Mouse (Mus musculus): ENCODE results near the gene Dazap1. TPM values are rescaled to one million over a fixed set of nuclear protein-coding genes. Genes with fewer than 3 reads are reported as not detected.

The Dazap1 gene
- polyA plus RNA-seq, 1 experiment, result 103 TPM

DNA sequence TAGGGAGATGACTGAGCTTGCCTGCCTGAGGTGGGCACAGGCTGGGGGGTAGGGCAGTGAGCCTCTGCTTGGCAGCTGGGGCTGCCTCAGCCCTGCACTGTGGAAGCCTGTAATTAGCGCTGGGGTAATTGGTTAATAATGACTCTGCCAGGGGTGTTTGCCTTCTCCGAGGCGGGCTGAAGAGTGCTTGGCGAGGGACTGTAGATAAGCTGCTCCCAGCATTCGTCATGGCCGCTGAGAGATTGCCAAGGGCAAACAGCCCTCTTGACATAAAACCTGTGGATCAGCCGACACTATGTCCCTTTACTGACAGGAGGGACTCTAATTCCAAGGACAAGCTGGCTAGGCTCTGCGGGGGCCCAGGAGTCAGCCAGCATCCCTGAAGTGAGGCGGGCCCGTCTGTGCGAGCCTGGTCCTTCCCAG, 55.1 kb downstream of the Dazap1 start:
- Histone ChIP-seq H3K4me3 (ENCODE audit: insufficient read depth, low read length) (no peak overlapping the region), H3K4me1 (ENCODE audit: control insufficient read depth, insufficient read depth, low read length) (peaks cover 22% of the 10 kb centered on the region), H3K27ac (ENCODE audit: insufficient read depth, low read depth, low read length) (no peak overlapping the region)
- no peak for TF ChIP-seq CTCF (IDR thresholded peaks at IDR 0.05; ENCODE audit: low read depth, low read length)
- TF ChIP-seq POLR2A (IDR thresholded peaks at IDR 0.05; ENCODE audit: borderline replicate concordance, low read depth, low read length), result no peak

DNA sequence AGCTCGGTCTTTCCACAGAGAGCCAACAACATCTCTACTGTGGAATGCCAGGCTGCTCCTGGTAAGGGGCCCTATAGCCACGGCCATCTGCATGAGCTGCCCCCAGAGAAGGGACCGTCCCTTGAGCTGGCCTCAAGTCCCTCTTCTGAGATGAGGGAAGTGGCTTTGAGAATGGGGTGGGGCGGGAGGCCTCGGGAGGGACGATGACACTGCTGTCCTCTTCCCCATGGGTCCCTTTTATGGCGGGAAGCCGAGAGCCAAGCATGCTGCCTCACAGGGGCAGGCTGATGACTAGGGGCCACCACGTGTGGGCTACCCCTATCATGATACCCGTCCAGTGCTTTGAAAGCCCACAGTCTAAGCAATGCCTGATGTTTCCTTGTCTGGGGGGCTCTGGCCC, 55.7 kb downstream of the Dazap1 start:
- no peak overlapping the region for H3K4me3 ChIP-seq (ENCODE audit: insufficient read depth, low read length)
- H3K27ac ChIP-seq (ENCODE audit: insufficient read depth, low read depth, low read length), result no peak overlapping the region
- peaks cover 28% of the 10 kb centered on the region for H3K4me1 ChIP-seq (ENCODE audit: control insufficient read depth, insufficient read depth, low read length)
- no peak for TF ChIP-seq POLR2A (IDR thresholded peaks at IDR 0.05; ENCODE audit: borderline replicate concordance, low read depth, low read length)
- no peak for TF ChIP-seq CTCF (IDR thresholded peaks at IDR 0.05; ENCODE audit: low read depth, low read length)

DNA sequence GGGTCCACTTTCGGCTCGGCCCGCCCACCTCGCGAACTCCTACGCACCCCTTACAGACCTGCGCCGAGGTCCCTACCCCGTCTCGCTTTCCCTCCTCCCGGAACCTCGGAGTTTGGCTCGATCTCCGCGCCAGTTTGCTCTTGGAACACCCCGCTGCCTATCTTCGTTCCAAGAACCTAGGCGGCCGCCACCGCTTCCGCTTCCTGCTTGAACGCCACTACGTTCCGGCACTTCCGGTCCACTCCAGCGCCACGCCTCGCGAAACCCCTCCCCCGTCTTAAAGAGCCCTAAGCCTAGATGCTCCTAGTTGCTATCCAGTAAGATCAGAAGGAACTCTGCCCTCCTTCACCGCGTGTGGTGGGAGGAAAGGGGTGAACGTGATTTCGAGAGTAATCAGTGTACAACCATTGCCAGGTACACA, 59.1 kb downstream of the Dazap1 start, which contains the start of gene 2310011J03Rik:
TSS of gene 2310011J03Rik (minus strand) at position 198 of the 421 bp plus-strand sequence.
- TF ChIP-seq POLR2A (IDR thresholded peaks at IDR 0.05; ENCODE audit: borderline replicate concordance, low read depth, low read length), result 0 out of 2 replicates have a peak, but pooled peaks have one; percentile 59
- TF ChIP-seq CTCF (IDR thresholded peaks at IDR 0.05; ENCODE audit: low read depth, low read length), result no peak
- peak within 1 kb of the TSS; percentile 93 for H3K4me3 ChIP-seq (ENCODE audit: insufficient read depth, low read length)
- H3K4me1 ChIP-seq (ENCODE audit: control insufficient read depth, insufficient read depth, low read length), result peaks cover 19% of the 10 kb centered on the region
- peak within 1 kb of the TSS; percentile 91 for H3K27ac ChIP-seq (ENCODE audit: insufficient read depth, low read depth, low read length)

DNA sequence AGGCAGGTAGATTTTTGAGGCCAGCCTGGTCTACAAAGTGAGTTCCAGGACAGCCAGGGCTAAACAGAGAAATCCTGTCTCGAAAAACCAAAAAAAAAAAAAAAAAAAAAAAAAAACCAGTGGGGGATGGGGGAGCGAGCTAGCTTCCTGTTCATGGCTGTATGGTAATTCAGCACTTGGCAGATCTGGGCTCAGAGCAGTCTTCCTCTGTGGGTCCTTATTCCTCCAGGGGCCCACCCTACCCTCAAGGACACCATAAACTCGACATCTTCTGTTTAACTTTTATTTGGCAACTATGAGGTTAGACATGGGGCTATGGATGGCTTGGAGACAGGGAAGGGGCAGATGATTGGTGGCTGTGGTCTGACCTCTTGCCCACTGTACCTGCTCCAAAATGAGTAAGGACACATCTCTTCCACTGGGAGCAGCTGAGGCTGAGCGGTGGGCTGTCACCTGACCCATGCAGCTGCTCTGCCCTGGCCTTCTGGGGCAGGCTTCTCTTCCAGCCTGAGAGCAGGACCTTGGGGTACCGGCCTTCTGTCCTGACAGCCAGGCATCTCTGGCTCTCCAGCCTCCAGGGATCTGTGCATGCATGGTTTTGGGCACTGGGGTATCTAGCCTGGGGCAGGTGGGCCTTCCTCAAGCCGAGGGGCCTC, 59.9 kb downstream of the Dazap1 start:
- H3K4me1 ChIP-seq (ENCODE audit: control insufficient read depth, insufficient read depth, low read length), result peaks cover 19% of the 10 kb centered on the region
- peak overlapping the region; percentile 93 for H3K4me3 ChIP-seq (ENCODE audit: insufficient read depth, low read length)
- no peak for TF ChIP-seq POLR2A (IDR thresholded peaks at IDR 0.05; ENCODE audit: borderline replicate concordance, low read depth, low read length)
- no peak for TF ChIP-seq CTCF (IDR thresholded peaks at IDR 0.05; ENCODE audit: low read depth, low read length)
- peak overlapping the region; percentile 91 for H3K27ac ChIP-seq (ENCODE audit: insufficient read depth, low read depth, low read length)

DNA sequence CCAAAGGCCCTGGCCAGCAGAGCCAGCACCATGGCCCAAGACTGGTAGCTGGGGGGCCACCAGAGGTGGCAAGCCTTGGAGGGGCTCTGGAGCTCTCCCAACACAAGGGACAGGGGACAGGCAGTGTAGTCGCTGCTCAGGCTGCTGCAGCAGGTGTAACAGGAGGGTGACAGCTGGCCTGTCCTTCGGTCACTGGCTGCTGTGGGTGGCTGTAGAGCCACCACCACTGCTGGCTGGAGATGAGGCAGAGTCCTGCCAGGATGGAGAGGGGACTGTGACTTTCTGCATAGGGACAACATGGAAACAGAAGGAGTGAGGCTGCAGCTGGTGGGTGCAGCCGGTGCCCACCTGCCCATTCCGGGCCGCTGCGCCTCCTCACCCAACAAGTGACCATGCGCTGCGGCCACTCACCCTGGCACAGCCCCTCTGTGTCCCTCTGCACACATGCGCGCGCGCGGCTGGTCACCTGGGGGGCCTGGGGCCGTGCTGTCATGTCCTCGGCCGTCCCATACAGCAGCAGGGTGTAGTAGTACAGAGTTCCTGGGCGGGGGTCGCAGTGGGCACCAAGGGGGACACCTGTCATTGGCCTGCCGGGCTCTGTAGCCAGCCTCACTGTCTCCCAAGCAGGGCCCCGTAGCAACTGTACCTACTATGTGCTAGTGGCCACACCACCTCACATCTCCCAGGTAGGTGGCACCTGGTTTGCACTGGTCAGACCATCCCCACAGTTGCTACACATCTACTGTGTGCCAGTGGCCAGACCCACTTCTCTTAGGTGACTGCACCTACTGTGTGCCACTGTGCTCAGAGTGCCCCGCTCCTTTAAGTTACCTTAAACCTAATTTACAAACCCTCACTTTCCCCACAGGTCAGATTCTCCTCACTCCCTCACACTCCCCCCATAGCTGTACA, 60.6 kb downstream of the Dazap1 start:
- TF ChIP-seq CTCF (IDR thresholded peaks at IDR 0.05; ENCODE audit: low read depth, low read length) (no peak), POLR2A (IDR thresholded peaks at IDR 0.05; ENCODE audit: borderline replicate concordance, low read depth, low read length) (no peak)
- peak overlapping the region; percentile 93 for H3K4me3 ChIP-seq (ENCODE audit: insufficient read depth, low read length)
- H3K27ac ChIP-seq (ENCODE audit: insufficient read depth, low read depth, low read length), result peak overlapping the region; percentile 91
- H3K4me1 ChIP-seq (ENCODE audit: control insufficient read depth, insufficient read depth, low read length), result peaks cover 19% of the 10 kb centered on the region

DNA sequence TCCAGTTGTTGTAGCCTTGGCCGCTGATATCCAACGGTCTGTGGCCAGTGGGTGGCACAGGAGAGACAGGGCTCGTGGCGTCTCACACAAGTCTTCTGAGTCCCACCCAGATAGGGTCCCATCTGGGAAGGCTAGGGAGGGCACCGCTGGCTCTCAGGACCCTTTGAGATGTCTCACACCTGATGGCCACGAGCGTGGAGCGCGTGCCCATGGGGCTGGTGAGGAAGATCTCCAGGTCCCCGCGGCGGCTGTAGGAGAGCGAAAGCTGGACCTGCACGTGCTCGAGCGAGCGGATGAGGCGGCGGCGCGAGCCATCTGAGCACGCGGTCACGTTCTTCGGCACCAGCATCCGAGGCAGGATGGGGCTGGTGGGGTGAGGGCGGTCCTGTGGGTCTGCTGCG, 61.5 kb downstream of the Dazap1 start:
- H3K4me3 ChIP-seq (ENCODE audit: insufficient read depth, low read length), result peak overlapping the region; percentile 93
- H3K4me1 ChIP-seq (ENCODE audit: control insufficient read depth, insufficient read depth, low read length), result peaks cover 16% of the 10 kb centered on the region
- TF ChIP-seq CTCF (IDR thresholded peaks at IDR 0.05; ENCODE audit: low read depth, low read length) (peak; percentile 34; the same call in 1 of the 2 replicates), POLR2A (IDR thresholded peaks at IDR 0.05; ENCODE audit: borderline replicate concordance, low read depth, low read length) (no peak)
- H3K27ac ChIP-seq (ENCODE audit: insufficient read depth, low read depth, low read length), result peak overlapping the region; percentile 8; the same call in 1 of the 2 replicates

DNA sequence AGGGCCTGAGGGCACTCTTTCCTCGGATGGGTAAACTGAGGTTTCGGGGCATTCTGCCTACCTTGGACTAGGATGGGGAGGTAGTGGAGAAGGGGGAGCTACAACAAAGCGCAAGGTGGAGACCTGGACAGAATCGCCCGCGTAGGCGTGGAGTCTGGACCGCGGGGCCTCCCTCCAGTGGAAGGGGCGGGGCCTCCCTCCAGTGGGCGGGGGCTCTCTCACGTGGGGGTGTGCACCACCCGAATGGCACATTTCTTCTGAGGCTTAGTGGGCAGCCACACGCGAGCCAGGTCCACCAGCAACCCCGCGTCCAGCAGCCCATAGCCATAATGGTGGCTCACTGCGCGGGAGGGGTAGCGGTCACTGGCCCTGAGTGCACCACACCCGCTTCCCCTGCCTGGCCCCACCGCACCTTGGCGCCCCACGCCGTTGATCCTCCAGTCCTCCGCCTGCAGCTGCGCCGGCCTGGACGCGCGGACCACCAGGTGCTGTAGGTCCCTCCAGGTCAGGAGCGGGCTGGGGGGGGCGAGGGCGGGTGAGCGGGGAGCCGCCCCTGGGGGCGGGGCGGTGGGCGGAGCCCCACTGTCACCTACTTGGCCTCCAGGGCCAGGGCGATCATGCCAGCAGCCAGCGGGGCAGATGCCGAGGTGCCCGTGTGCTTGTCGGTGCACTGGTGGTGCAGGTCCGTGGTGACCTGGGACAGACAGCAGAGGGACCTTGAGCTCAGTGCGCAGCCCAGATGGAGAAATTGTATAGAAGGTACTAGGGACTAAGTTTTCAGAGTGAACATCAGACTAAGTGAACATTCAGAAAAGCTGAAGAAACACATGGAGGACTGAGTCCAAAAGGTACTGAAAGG, 62.2 kb downstream of the Dazap1 start:
- Histone ChIP-seq H3K4me3 (ENCODE audit: insufficient read depth, low read length) (peak overlapping the region; percentile 93), H3K27ac (ENCODE audit: insufficient read depth, low read depth, low read length) (peak overlapping the region; percentile 45), H3K4me1 (ENCODE audit: control insufficient read depth, insufficient read depth, low read length) (peaks cover 16% of the 10 kb centered on the region)
- no peak for TF ChIP-seq POLR2A (IDR thresholded peaks at IDR 0.05; ENCODE audit: borderline replicate concordance, low read depth, low read length)
- no peak for TF ChIP-seq CTCF (IDR thresholded peaks at IDR 0.05; ENCODE audit: low read depth, low read length)

DNA sequence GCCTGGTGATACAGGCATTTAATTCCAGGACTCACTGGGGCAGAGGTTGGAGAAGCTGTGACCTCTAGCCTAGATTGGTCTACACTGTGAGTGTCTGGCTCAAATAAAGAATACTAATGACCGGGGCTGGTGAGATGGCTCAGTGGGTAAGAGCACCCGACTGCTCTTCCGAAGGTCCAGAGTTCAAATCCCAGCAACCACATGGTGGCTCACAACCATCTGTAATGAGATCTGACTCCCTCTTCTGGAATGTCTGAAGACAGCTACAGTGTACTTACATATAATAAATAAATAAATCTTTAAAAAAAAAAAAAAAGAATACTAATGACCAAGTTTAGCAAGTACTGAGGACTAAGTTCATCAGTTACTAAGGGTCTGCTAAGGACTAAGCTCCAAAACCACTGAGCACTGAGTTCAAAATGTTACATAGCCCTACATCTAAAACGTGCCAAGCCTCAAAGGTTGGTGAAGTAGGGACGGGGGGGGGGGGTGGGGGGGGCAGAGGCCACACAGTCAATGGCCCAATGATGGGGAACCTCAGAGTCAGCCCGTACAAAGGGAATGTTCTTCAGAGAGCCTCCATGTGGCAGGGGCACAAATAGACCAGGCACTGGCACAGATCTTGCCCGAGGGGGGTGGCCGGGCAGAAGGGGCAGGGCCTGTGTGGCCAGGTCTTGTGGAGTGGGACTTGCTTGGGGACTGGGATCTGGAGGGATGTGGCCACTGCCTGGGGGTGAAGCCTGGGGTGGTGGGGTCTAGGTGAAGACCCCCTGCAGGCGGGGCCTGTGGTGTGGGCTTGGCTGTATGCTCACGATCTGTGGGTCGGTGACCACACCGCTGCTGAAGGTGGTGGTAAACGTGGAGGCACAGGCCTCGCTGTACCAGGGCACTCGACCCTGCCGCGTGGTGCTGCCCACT, 63.1 kb downstream of the Dazap1 start:
- peak overlapping the region; percentile 93; the same call in 1 of the 2 replicates for H3K4me3 ChIP-seq (ENCODE audit: insufficient read depth, low read length)
- peaks cover 12% of the 10 kb centered on the region for H3K4me1 ChIP-seq (ENCODE audit: control insufficient read depth, insufficient read depth, low read length)
- TF ChIP-seq POLR2A (IDR thresholded peaks at IDR 0.05; ENCODE audit: borderline replicate concordance, low read depth, low read length), result no peak
- no peak overlapping the region for H3K27ac ChIP-seq (ENCODE audit: insufficient read depth, low read depth, low read length)

Measured in bone marrow macrophage, adult 2 months (primary cell).